Mouse (Mus musculus): ENCODE measurements around the gene Nab1. TPM values are rescaled to one million over a fixed set of nuclear protein-coding genes. Genes with fewer than 3 reads are reported as not detected.

Gene Nab1
- total RNA-seq, 2 experiments from 2014 or later = 28.3 to 29.3 TPM

- intact Hi-C loops (cut with DNase I) = loop anchor here (10.0 kb wide), 1 partner anchor 185 kb away; no protein-coding TSS in a partner anchor
Observed at GRCm38 (mm10) chr1:52489538-52490181, 10.8 kb downstream of the Nab1 start.

GRCm38 (mm10) chr1:52484980-52485379 lies 15.5 kb downstream of the Nab1 start:
- DNase-seq (ENCODE audit: extremely low spot score in 1 of 2, low spot score in 2 of 2) = no peak
- intact Hi-C loops (cut with DNase I) = no loop called here

More at GRCm38 (mm10) chr1:52489538-52490181, 10.8 kb downstream of the Nab1 start:
- no peak for DNase-seq (ENCODE audit: extremely low spot score in 1 of 2, low spot score in 2 of 2)

- intact Hi-C loops (cut with DNase I) = no loop called here
Observed at GRCm38 (mm10) chr1:52474291-52474690, 26.2 kb downstream of the Nab1 start.

GRCm38 (mm10) chr1:52470811-52471489 lies 29.5 kb downstream of the Nab1 start:
- intact Hi-C loops (cut with DNase I) = no loop called here
- no peak for DNase-seq (ENCODE audit: extremely low spot score in 1 of 2, low spot score in 2 of 2)

More at GRCm38 (mm10) chr1:52474291-52474690, 26.2 kb downstream of the Nab1 start:
- DNase-seq (ENCODE audit: extremely low spot score in 1 of 2, low spot score in 2 of 2) = no peak

- intact Hi-C loops (cut with DNase I) = no loop called here
- no peak for DNase-seq (ENCODE audit: extremely low spot score in 1 of 2, low spot score in 2 of 2)
Observed at GRCm38 (mm10) chr1:52470326-52470725, 30.2 kb downstream of the Nab1 start.

- intact Hi-C loops (cut with DNase I) = no loop called here
- DNase-seq (ENCODE audit: extremely low spot score in 1 of 2, low spot score in 2 of 2) = no peak
Observed at GRCm38 (mm10) chr1:52466518-52467120, 33.9 kb downstream of the Nab1 start.

GRCm38 (mm10) chr1:52465830-52466229 lies 34.6 kb downstream of the Nab1 start:
- DNase-seq (ENCODE audit: extremely low spot score in 1 of 2, low spot score in 2 of 2) = no peak
- intact Hi-C loops (cut with DNase I) = no loop called here

GRCm38 (mm10) chr1:52465264-52465663 lies 35.2 kb downstream of the Nab1 start:
- intact Hi-C loops (cut with DNase I) = no loop called here
- no peak for DNase-seq (ENCODE audit: extremely low spot score in 1 of 2, low spot score in 2 of 2)

GRCm38 (mm10) chr1:52463305-52463704 lies 37.2 kb downstream of the Nab1 start:
- intact Hi-C loops (cut with DNase I) = no loop called here

GRCm38 (mm10) chr1:52456571-52456970 lies 43.9 kb downstream of the Nab1 start:
- no peak for DNase-seq (ENCODE audit: extremely low spot score in 1 of 2, low spot score in 2 of 2)
- intact Hi-C loops (cut with DNase I) = no loop called here

More at GRCm38 (mm10) chr1:52463305-52463704, 37.2 kb downstream of the Nab1 start:
- DNase-seq (ENCODE audit: extremely low spot score in 1 of 2, low spot score in 2 of 2) = no peak

- DNase-seq (ENCODE audit: extremely low spot score in 1 of 2, low spot score in 2 of 2) = no peak
- intact Hi-C loops (cut with DNase I) = no loop called here
Observed at GRCm38 (mm10) chr1:52454509-52455001, 45.9 kb downstream of the Nab1 start.

- intact Hi-C loops (cut with DNase I) = no loop called here
- no peak for DNase-seq (ENCODE audit: extremely low spot score in 1 of 2, low spot score in 2 of 2)
Observed at GRCm38 (mm10) chr1:52451360-52451759, 49.1 kb downstream of the Nab1 start.

- DNase-seq (ENCODE audit: extremely low spot score in 1 of 2, low spot score in 2 of 2) = peak in 1 of 2 experiments; percentile 23
- intact Hi-C loops (cut with DNase I) = no loop called here
Observed at GRCm38 (mm10) chr1:52435856-52436255, 64.6 kb downstream of the Nab1 start.

GRCm38 (mm10) chr1:52434085-52434484 lies 66.4 kb downstream of the Nab1 start:
- intact Hi-C loops (cut with DNase I) = no loop called here
- DNase-seq (ENCODE audit: extremely low spot score in 1 of 2, low spot score in 2 of 2) = no peak

- intact Hi-C loops (cut with DNase I) = no loop called here
- DNase-seq (ENCODE audit: extremely low spot score in 1 of 2, low spot score in 2 of 2) = no peak
Observed at GRCm38 (mm10) chr1:52431806-52432205, 68.7 kb downstream of the Nab1 start.

- intact Hi-C loops (cut with DNase I) = no loop called here
- DNase-seq (ENCODE audit: extremely low spot score in 1 of 2, low spot score in 2 of 2) = no peak
Observed at GRCm38 (mm10) chr1:52430606-52431005, 69.9 kb downstream of the Nab1 start.

GRCm38 (mm10) chr1:52430116-52430515 lies 70.4 kb downstream of the Nab1 start:
- intact Hi-C loops (cut with DNase I) = no loop called here
- no peak for DNase-seq (ENCODE audit: extremely low spot score in 1 of 2, low spot score in 2 of 2)

- intact Hi-C loops (cut with DNase I) = no loop called here
Observed at GRCm38 (mm10) chr1:52427841-52428464, 72.5 kb downstream of the Nab1 start.

GRCm38 (mm10) chr1:52423846-52424245 lies 76.6 kb downstream of the Nab1 start:
- intact Hi-C loops (cut with DNase I) = no loop called here
- no peak for DNase-seq (ENCODE audit: extremely low spot score in 1 of 2, low spot score in 2 of 2)

More at GRCm38 (mm10) chr1:52427841-52428464, 72.5 kb downstream of the Nab1 start:
- no peak for DNase-seq (ENCODE audit: extremely low spot score in 1 of 2, low spot score in 2 of 2)
